Mouse (Mus musculus) myocyte (in vitro differentiated cells): Measurements from ENCODE around the gene Myh7. TPM values are rescaled to one million over a fixed set of nuclear protein-coding genes. Genes with fewer than 3 reads are reported as not detected.
A peak's percentile ranks its signal among the peaks of the same experiment; 100 is the strongest.

Source experiments
- H3K27me3 ChIP-seq: one replicate; pipeline ENCODE4 v1.6.1; 2011; ENCODE audit not compliant: control insufficient read depth, insufficient read depth, insufficient read length
- H3K36me3 ChIP-seq: one replicate; pipeline ENCODE4 v1.6.1; 2011; ENCODE audit not compliant: control insufficient read depth, insufficient read depth
- H3K4me2 ChIP-seq: one replicate; pipeline ENCODE4 v1.6.1; 2011; ENCODE audit warnings: low read depth, control low read depth
- H3K4me3 ChIP-seq: one replicate; pipeline ENCODE4 v1.5.1; 2011; ENCODE audit warnings: mild to moderate bottlenecking, control low read depth, moderate library complexity
- H3K79me2 ChIP-seq: one replicate; pipeline ENCODE4 v1.6.1; 2011; ENCODE audit not compliant: control insufficient read depth, insufficient read depth
- H3ac ChIP-seq: one replicate; pipeline ENCODE4 v1.6.1; 2011; ENCODE audit not compliant: control insufficient read depth, insufficient read length
- CEBPB ChIP-seq: IDR thresholded peaks from 2 replicates; pipeline ENCODE4 v1.6.1; 2011; ENCODE audit warnings: mild to moderate bottlenecking, moderate library complexity; ENCODE audit not compliant: poor library complexity, insufficient read depth, severe bottlenecking
- E2F4 ChIP-seq: IDR thresholded peaks from one replicate; pipeline ENCODE4 v1.6.1; 2011; ENCODE audit warnings: mild to moderate bottlenecking, control low read depth, moderate library complexity; ENCODE audit not compliant: insufficient read depth
- MAX ChIP-seq: IDR thresholded peaks from one replicate; pipeline ENCODE4 v1.6.1; 2011; ENCODE audit warnings: low read depth, mild to moderate bottlenecking, control low read depth
- MYOD1 ChIP-seq, 3 experiments: IDR thresholded peaks; one replicate each; pipeline ENCODE4 v1.6.1; 2011; ENCODE audit warnings: control low read depth in 2 of 3, low read depth in 2 of 3, mild to moderate bottlenecking in 2 of 3, moderate library complexity in 1 of 3; ENCODE audit not compliant: insufficient read length in 2 of 3, control insufficient read depth in 1 of 3
- MYOG ChIP-seq, 3 experiments: IDR thresholded peaks; one replicate each; pipeline ENCODE4 v1.6.1; 2011; ENCODE audit warnings: control low read depth in 2 of 3, low read depth in 2 of 3, mild to moderate bottlenecking in 2 of 3; ENCODE audit not compliant: insufficient read length in 2 of 3, control insufficient read depth in 1 of 3, insufficient read depth in 1 of 3
- POLR2A ChIP-seq: IDR thresholded peaks from one replicate; pipeline ENCODE4 v1.6.1; 2011; ENCODE audit warnings: low read depth, mild to moderate bottlenecking, control low read depth, moderate library complexity; ENCODE audit not compliant: insufficient read length
- POLR2AphosphoS2 ChIP-seq: IDR thresholded peaks from one replicate; pipeline ENCODE4 v1.6.1; 2011; ENCODE audit warnings: low read depth, control low read depth; ENCODE audit not compliant: insufficient read length
- REST ChIP-seq: IDR thresholded peaks from one replicate; pipeline ENCODE4 v1.6.1; 2011; ENCODE audit warnings: mild to moderate bottlenecking, control low read depth, moderate library complexity; ENCODE audit not compliant: insufficient read depth, insufficient read length
- SRF ChIP-seq: IDR thresholded peaks from one replicate; pipeline ENCODE4 v1.6.1; 2011; ENCODE audit warnings: low read depth; ENCODE audit not compliant: control insufficient read depth, insufficient read length
- TCF12 ChIP-seq: IDR thresholded peaks from one replicate; pipeline ENCODE4 v1.6.1; 2011; ENCODE audit warnings: mild to moderate bottlenecking, control low read depth; ENCODE audit not compliant: poor library complexity, insufficient read depth, severe bottlenecking
- TCF3 ChIP-seq: IDR thresholded peaks from one replicate; pipeline ENCODE4 v1.6.1; 2011; ENCODE audit warnings: low read depth, control low read depth; ENCODE audit not compliant: insufficient read length
- USF1 ChIP-seq: IDR thresholded peaks from one replicate; pipeline ENCODE4 v1.6.1; 2011; ENCODE audit warnings: low read depth, mild to moderate bottlenecking, control low read depth, moderate library complexity
- polyA plus RNA-seq: library from polyadenylated mRNA; unstranded; fragments of >200 nt; fragmentation: generic; extraction: Trizol; gene quantifications from one replicate; pipeline ENCODE4 v1.2.1, GENCODE M21; 2012; ENCODE audit warnings: missing spikeins

Myh7 gene
- polyA plus RNA-seq, 1 experiment, result 56.5 TPM

DNA sequence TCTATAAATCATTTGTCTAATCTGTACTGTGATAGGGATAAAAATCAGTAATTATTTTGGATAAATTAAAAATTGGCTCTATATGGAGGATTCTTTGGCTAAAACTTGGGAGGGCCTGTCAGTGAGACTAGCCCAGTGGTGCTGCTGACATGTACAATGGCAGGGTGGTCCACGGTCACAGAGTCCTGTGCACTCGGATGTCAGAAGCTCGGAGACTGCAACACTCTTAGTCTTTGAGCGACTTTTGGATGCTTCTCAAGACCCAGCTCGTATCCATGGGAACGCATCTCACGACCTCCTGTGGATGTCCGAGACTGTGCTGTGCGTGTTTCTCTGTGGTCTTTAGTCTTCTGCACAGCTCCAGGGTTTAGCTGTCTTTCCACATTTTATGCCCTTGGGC is 26.0 kb upstream of the Myh7 start:
- Histone ChIP-seq H3ac (no peak overlapping the region), H3K27me3 (no peaks in the 10 kb centered on the region), H3K4me3 (no peak overlapping the region), H3K36me3 (peaks cover 25% of the 10 kb centered on the region), H3K79me2 (peaks cover 3% of the 10 kb centered on the region), H3K4me2 (no peak overlapping the region)
- no peak for TF ChIP-seq MAX
- no peak for TF ChIP-seq SRF
- TF ChIP-seq REST, result no peak
- TF ChIP-seq CEBPB, result no peak
- no peak for TF ChIP-seq USF1
- TF ChIP-seq POLR2AphosphoS2, result no peak
- TF ChIP-seq TCF12, result no peak
- TF ChIP-seq MYOG (IDR thresholded peaks at IDR 0.05; ENCODE audit: control insufficient read depth in 1 of 3, insufficient read depth in 1 of 3, insufficient read length in 2 of 3, low read depth in 2 of 3), result no peak
- TF ChIP-seq TCF3, result no peak
- no peak for TF ChIP-seq POLR2A
- no peak for TF ChIP-seq MYOD1 (IDR thresholded peaks at IDR 0.05; ENCODE audit: control insufficient read depth in 1 of 3, insufficient read length in 2 of 3, low read depth in 2 of 3)

GRCm38 (mm10) chr14:55016876-55017275 is 22.4 kb upstream of the Myh7 start:
- peaks cover 3% of the 10 kb centered on the region for H3K79me2 ChIP-seq
- no peak overlapping the region for H3K4me2 ChIP-seq
- no peaks in the 10 kb centered on the region for H3K27me3 ChIP-seq
- TF ChIP-seq MYOG (IDR thresholded peaks at IDR 0.05; ENCODE audit: control insufficient read depth in 1 of 3, insufficient read depth in 1 of 3, insufficient read length in 2 of 3, low read depth in 2 of 3) (no peak), MAX (no peak), REST (no peak), CEBPB (no peak), TCF3 (no peak), USF1 (no peak), E2F4 (no peak), TCF12 (no peak)
- no peak overlapping the region for H3K4me3 ChIP-seq
- peaks cover 14% of the 10 kb centered on the region for H3K36me3 ChIP-seq
- no peak overlapping the region for H3ac ChIP-seq

DNA sequence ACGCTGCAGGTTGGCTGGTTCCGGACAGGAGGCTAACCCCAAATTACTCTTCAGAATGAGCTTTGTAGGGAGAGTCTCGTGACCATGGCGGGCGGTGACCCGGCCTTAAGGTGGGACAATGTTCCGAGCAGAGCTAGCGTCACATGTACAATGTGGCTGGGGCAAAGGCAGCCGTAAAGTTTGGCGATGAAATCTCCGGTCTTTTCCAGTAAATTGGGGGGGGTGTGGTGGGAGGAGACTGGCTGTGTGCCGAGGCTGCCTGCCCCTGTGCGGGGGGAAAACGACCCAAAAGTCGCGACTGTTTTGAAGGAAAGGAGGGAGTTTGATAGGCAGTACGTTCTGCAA is 21.3 kb upstream of the Myh7 start:
- peak overlapping the region; percentile 90 for H3K4me2 ChIP-seq
- no peaks in the 10 kb centered on the region for H3K27me3 ChIP-seq
- peaks cover 8% of the 10 kb centered on the region for H3K36me3 ChIP-seq
- H3K79me2 ChIP-seq, result peaks cover 3% of the 10 kb centered on the region
- TF ChIP-seq SRF, result no peak
- no peak for TF ChIP-seq MYOD1 (IDR thresholded peaks at IDR 0.05; ENCODE audit: control insufficient read depth in 1 of 3, insufficient read length in 2 of 3, low read depth in 2 of 3)
- no peak for TF ChIP-seq TCF12
- TF ChIP-seq POLR2AphosphoS2, result no peak
- no peak for TF ChIP-seq POLR2A
- no peak for TF ChIP-seq MYOG (IDR thresholded peaks at IDR 0.05; ENCODE audit: control insufficient read depth in 1 of 3, insufficient read depth in 1 of 3, insufficient read length in 2 of 3, low read depth in 2 of 3)
- TF ChIP-seq CEBPB, result no peak
- no peak for TF ChIP-seq USF1
- TF ChIP-seq MAX, result no peak
- H3ac ChIP-seq, result peak overlapping the region; percentile 78
- peak overlapping the region; percentile 53 for H3K4me3 ChIP-seq

DNA sequence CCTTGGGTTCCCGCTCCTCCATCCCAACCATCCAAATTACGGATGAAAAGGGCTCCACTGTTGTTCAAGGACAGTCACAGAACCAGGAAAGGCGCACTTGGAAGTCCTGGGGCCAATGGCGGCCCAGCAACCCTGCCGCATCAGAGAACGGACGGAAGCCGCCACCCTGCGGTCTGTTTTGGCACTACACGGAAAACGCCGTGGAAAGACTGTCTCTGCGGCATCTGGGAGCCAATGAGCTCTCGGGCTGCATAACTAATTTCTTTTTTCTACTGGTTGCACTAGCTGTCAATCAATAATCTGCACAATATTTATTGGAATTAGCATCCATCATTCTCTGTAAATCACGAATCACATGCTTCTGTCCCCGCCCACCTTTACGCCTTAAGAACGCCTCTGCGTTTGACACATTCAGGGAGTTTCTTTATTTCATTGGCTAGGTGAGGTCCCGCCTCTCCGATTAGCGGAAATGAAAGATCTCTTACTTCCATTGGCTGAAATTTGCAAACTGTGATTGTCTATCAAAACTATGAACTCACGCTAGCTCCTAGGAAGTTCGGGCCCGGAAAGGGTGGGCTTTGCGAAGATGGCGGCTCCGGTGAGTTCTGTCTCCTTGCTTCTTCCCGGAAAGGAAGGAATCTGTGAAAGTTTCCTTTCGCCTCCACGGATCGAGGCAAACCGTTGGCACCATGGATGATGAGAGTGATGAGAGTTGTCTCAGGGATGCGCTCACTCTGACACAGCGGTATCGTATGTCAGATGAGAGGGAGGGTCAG is 20.8 kb upstream of the Myh7 start, which contains the start of gene Ngdn:
Gene Ngdn (plus strand): TSS at position 464 of the 776 bp plus-strand sequence.
- Histone ChIP-seq H3ac (peak within 1 kb of the TSS; percentile 78), H3K4me2 (peak within 1 kb of the TSS; percentile 95), H3K27me3 (no peaks in the 10 kb centered on the region), H3K36me3 (peaks cover 5% of the 10 kb centered on the region), H3K79me2 (peaks cover 3% of the 10 kb centered on the region), H3K4me3 (peak within 1 kb of the TSS; percentile 53)
- peak; percentile 48 for TF ChIP-seq E2F4
- TF ChIP-seq REST, result no peak
- peak; percentile 61 for TF ChIP-seq POLR2A
- peak; percentile 17 for TF ChIP-seq USF1
- peak; percentile 34 for TF ChIP-seq POLR2AphosphoS2

DNA sequence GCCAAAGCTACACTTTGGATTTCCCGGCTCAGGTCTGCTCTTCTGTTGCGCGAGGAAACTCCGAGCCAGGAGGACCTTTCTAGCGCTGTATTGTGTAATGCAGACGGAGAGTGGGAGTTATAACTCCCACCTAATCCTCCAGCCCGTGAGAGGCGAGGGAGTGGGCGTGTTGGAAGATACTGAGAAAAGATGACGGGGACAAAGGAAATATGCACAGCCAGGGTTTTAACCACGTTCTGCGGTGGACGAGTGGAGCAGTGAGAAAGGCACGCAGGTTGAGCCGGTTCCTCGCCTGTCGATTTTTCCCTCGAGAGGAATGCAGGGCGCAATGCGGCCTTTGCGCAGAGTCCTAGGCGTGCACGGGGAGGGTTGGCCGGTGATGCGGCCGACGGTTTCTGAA is 20.2 kb upstream of the Myh7 start:
- Histone ChIP-seq H3K4me3 (peak overlapping the region; percentile 53), H3ac (peak overlapping the region; percentile 78), H3K4me2 (peak overlapping the region; percentile 95), H3K36me3 (peaks cover 5% of the 10 kb centered on the region), H3K79me2 (peaks cover 3% of the 10 kb centered on the region), H3K27me3 (no peaks in the 10 kb centered on the region)
- TF ChIP-seq POLR2A, result no peak
- TF ChIP-seq CEBPB, result 0 out of 2 replicates have a peak, but pooled peaks have one; percentile 26
